Mouse (Mus musculus) forebrain, embryonic 15.5 days (tissue): ENCODE measurements around the gene Abcd3. TPM values are rescaled to one million over a fixed set of nuclear protein-coding genes. Genes with fewer than 3 reads are reported as not detected.
"Not testable (repeated sequence)": the region's sequence is repeated elsewhere in the genome, so short reads cannot be mapped to it uniquely, and the experiment has no call there.

Experiments
- ATAC-seq: fragments of 200-750 bp; cut with Nextera tagmentation; replicated peaks from 2 replicates; pipeline ENCODE4 v1.8.0; 2017; ENCODE audit warnings: mild to moderate bottlenecking, moderate TSS enrichment, moderate library complexity
- H3K27ac ChIP-seq: fragments of 300-500 bp; sonication (generic); replicated peaks from 2 replicates; pipeline ENCODE4 v1.5.1; 2015; ENCODE audit warnings: mild to moderate bottlenecking, inconsistent platforms
- H3K27me3 ChIP-seq: fragments of 300-500 bp; sonication (generic); 2 replicates; pipeline ENCODE4 v1.6.1; 2015; ENCODE audit warnings: inconsistent platforms
- H3K36me3 ChIP-seq: fragments of 300-500 bp; sonication (generic); 2 replicates; pipeline ENCODE4 v1.6.1; 2015; ENCODE audit warnings: mild to moderate bottlenecking, inconsistent platforms
- H3K4me1 ChIP-seq: fragments of 300-500 bp; sonication (generic); 2 replicates; pipeline ENCODE4 v1.6.1; 2015; ENCODE audit warnings: inconsistent platforms
- H3K4me2 ChIP-seq: fragments of 300-500 bp; sonication (generic); replicated peaks from 2 replicates; pipeline ENCODE4 v1.6.1; 2015; ENCODE audit warnings: mild to moderate bottlenecking, inconsistent platforms
- H3K4me3 ChIP-seq: fragments of 300-500 bp; sonication (generic); 2 replicates; pipeline ENCODE4 v1.5.1; 2015; ENCODE audit warnings: mild to moderate bottlenecking, inconsistent platforms
- H3K9ac ChIP-seq: fragments of 300-500 bp; sonication (generic); replicated peaks from 2 replicates; pipeline ENCODE4 v1.6.1; 2015; ENCODE audit warnings: mild to moderate bottlenecking, inconsistent platforms
- H3K9me3 ChIP-seq: fragments of 300-500 bp; sonication (generic); 2 replicates; pipeline ENCODE4 v1.6.1; 2016; ENCODE audit warnings: inconsistent platforms
- WGBS: fragments of 180-500 bp; shearing (Covaris S2); methylation state at CpG from one replicate; pipeline ENCODE4 v1.1.7; 2015; ENCODE audit warnings: mixed read lengths; 5-methylcytosine and 5-hydroxymethylcytosine counted together
- polyA plus RNA-seq: library from polyadenylated mRNA; unstranded; fragments of >200 nt; fragmentation: Nextera tagmentation; extraction: Ambion mirVana; gene quantifications from 2 replicates; pipeline ENCODE4 v1.2.1, GENCODE M21; 2015

Gene Abcd3
- polyA plus RNA-seq, 1 experiment from 2014 or later: 70.3 TPM

DNA sequence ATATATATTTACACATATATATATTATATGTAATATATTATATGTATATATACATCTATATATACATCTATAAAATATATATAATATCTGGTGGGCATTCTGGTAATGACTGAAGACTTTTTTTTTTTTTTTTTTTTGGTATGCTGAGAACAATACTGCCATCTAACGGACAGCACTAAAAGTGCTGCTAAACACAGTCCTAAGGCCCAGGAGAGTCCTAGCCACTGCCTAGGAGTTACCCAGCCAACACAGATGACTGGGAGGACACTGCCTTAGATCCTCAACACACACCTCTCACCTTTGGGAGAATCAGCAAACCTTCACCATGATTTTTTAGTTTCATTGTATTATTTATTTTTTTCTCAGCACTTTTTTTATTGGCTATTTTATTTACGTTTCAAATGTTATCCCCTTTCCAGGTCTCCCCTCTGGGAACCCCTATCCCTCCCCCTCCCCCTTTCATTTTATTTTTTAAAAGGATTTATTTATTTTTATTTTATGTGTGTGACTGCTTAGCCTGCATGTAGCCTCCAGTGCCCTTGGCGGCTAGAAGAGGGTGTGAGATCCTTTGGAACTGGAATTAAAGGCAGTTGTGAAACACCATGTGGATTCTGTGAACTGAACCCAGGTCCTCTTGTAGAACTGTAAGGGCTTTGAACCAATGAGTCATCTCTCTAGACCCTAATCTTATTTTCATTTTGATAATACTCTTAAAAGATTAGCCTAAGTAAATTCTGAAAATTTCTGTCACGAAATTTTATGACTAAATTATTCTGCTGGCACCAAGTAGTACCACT, 52.8 kb downstream of the Abcd3 start:
- Histone ChIP-seq H3K4me1 (no peaks in the 10 kb centered on the region), H3K9ac (no peak overlapping the region), H3K9me3 (no peaks in the 10 kb centered on the region), H3K36me3 (peaks cover 38% of the 10 kb centered on the region), H3K4me2 (no peak overlapping the region), H3K27ac (no peak overlapping the region), H3K4me3 (no peak overlapping the region), H3K27me3 (no peaks in the 10 kb centered on the region)
- 66% methylated on average over 4 of the region's 4 CpGs for WGBS
- no peak; the same call in 1 of the 2 replicates for ATAC-seq

GRCm38 (mm10) chr3:121758373-121758772, 56.7 kb downstream of the Abcd3 start:
- Histone ChIP-seq H3K4me2 (no peak overlapping the region), H3K9ac (no peak overlapping the region), H3K4me3 (no peak overlapping the region), H3K4me1 (peaks cover 13% of the 10 kb centered on the region), H3K27ac (no peak overlapping the region), H3K9me3 (no peaks in the 10 kb centered on the region), H3K36me3 (peaks cover 18% of the 10 kb centered on the region), H3K27me3 (no peaks in the 10 kb centered on the region)
- WGBS: 79% methylated on average over 7 of the region's 7 CpGs
- ATAC-seq: no peak

GRCm38 (mm10) chr3:121755152-121755551, 60.0 kb downstream of the Abcd3 start:
- Histone ChIP-seq H3K27me3 (no peaks in the 10 kb centered on the region), H3K36me3 (peaks cover 12% of the 10 kb centered on the region), H3K9ac (no peak overlapping the region), H3K4me2 (no peak overlapping the region), H3K27ac (peak overlapping the region; percentile 72), H3K4me1 (peaks cover 13% of the 10 kb centered on the region), H3K4me3 (no peak overlapping the region), H3K9me3 (no peaks in the 10 kb centered on the region)
- peak; percentile 89 for ATAC-seq
- 7% methylated on average over 3 of the region's 3 CpGs for WGBS

GRCm38 (mm10) chr3:121754319-121755090, 60.6 kb downstream of the Abcd3 start:
- not testable (repeated sequence) for H3K36me3 ChIP-seq, H3K27me3 ChIP-seq, H3K4me2 ChIP-seq, H3K4me3 ChIP-seq, H3K9ac ChIP-seq, H3K9me3 ChIP-seq
- peak overlapping the region; percentile 72 for H3K27ac ChIP-seq
- H3K4me1 ChIP-seq: peaks cover 13% of the 10 kb centered on the region
- 0 out of 2 replicates have a peak, but pooled peaks have one; percentile 32 for ATAC-seq
- WGBS: 78% methylated on average over 10 of the region's 10 CpGs

DNA sequence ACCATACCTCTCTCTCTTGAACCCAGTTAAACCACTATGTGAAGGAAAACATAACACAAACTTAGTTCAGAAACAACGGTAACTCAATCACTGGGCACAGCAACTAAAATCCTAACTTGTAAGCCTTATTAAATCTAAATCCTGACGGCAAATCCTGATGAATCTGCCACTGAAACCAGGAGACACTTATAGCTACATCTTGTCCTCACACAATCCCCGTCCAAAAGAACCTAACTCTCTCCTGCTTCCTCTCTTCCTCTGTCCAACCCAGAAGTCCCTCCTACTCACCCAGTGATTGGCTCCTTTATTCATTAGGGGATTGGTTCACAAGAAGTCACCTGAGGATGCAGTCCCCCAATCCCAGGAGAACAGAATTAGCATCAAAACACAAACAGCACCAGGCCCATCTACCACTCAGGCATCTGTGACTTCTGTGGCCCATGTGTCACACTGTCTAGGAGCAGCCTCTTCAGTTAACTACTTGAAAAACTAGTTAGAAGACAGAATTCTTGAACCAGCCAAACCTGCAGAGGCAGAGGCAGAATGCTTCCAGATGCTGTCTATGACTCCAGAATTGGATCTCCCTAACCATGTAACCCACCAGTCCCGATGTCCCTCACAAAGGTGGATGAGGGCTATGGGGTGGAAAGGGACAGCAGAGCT, 73.8 kb downstream of the Abcd3 start:
- H3K9me3 ChIP-seq, H3K4me1 ChIP-seq, H3K27ac ChIP-seq, H3K4me3 ChIP-seq, H3K36me3 ChIP-seq, ATAC-seq, H3K9ac ChIP-seq, H3K27me3 ChIP-seq, H3K4me2 ChIP-seq: not testable (repeated sequence)
- WGBS: 87% methylated on average over 4 of the region's 4 CpGs

DNA sequence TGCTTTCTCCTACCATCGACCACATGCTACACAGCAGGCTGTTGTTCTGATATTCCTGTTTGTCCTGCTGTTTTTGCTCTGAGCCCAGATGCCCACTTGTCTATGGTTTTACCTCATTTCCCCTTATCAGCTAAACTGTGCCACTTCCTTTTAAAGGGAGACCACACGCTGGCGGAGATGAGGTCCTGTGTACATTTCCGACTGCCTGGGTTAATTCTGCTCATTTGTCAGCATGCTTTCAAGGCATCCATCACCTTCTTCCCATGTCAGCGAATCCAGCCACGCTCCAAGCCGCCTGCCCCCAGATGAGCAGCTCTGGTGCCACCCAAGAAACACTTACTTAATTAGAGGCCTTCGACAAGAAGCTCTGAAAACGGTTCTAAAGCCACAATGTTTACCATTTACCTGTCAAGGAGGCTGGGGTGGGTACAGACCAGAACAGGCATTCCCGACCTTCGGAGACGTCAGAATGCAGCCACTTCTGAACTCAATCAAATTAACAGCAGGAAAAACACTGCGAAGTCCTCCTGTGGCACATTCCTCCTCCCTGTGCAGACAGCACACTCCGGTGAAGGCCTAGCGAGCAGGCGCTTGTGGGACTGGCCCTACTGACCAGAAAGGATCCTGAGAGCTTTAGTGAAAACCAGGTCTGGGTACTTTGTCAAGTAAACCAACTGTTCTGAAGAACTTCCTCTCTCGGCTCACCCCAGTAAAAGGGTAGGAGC, 75.5 kb downstream of the Abcd3 start:
- H3K9ac ChIP-seq: no peak overlapping the region
- 72% methylated on average over 17 of the region's 17 CpGs for WGBS
- H3K27ac ChIP-seq: no peak overlapping the region
- H3K36me3 ChIP-seq: no peaks in the 10 kb centered on the region
- no peak overlapping the region for H3K4me3 ChIP-seq
- H3K27me3 ChIP-seq: no peaks in the 10 kb centered on the region
- no peak overlapping the region for H3K4me2 ChIP-seq
- no peaks in the 10 kb centered on the region for H3K9me3 ChIP-seq
- peaks cover 8% of the 10 kb centered on the region for H3K4me1 ChIP-seq
- ATAC-seq: no peak

DNA sequence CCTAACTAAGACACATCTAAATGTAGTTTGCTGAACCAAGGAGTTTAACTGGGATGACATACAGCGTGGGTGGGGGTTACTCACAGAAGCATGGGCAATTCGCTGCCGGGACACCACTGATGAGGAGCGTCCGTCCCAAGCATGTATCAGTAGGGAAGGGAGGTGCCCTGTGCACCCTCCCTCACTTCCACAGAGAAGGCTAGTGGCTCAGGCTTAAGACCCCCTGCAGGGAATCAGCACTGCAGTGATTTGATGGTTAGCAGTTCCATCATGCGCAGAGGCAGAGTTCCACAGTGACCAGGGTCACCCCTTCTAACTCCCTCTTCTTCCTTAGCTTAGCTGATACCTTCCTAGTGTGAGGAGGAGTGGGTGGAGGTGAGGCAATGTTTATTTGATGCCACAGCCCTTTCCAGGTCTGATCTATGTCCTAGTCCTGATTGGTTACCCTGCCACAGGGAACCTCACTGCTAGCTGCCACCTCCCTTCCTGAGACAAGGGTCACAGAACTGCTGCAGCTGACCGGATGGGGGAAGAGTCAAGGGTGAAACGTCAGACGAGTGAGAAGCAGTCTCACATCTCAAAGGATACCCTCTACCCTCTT, 76.3 kb downstream of the Abcd3 start:
- ATAC-seq: no peak
- Histone ChIP-seq H3K36me3 (0 out of 2 replicates have a peak, but pooled peaks cover 6% of the 10 kb centered on the region), H3K9ac (no peak overlapping the region), H3K4me3 (no peak overlapping the region), H3K4me2 (no peak overlapping the region), H3K27me3 (no peaks in the 10 kb centered on the region), H3K27ac (no peak overlapping the region), H3K4me1 (peaks cover 8% of the 10 kb centered on the region), H3K9me3 (no peaks in the 10 kb centered on the region)
- 86% methylated on average over 9 of the region's 9 CpGs for WGBS

- Histone ChIP-seq H3K27ac (no peak overlapping the region), H3K9ac (no peak overlapping the region), H3K27me3 (no peaks in the 10 kb centered on the region), H3K4me2 (no peak overlapping the region), H3K9me3 (no peaks in the 10 kb centered on the region), H3K36me3 (0 out of 2 replicates have a peak, but pooled peaks cover 6% of the 10 kb centered on the region), H3K4me1 (peaks cover 8% of the 10 kb centered on the region), H3K4me3 (no peak overlapping the region)
- ATAC-seq: no peak
- 73% methylated on average over 2 of the region's 2 CpGs for WGBS
Observed at GRCm38 (mm10) chr3:121737901-121738300, 77.2 kb downstream of the Abcd3 start.

- ATAC-seq: no peak
- Histone ChIP-seq H3K9ac (no peak overlapping the region), H3K36me3 (0 out of 2 replicates have a peak, but pooled peaks cover 6% of the 10 kb centered on the region), H3K9me3 (no peaks in the 10 kb centered on the region), H3K4me1 (peaks cover 8% of the 10 kb centered on the region), H3K27ac (no peak overlapping the region), H3K4me3 (no peak overlapping the region), H3K4me2 (no peak overlapping the region), H3K27me3 (no peaks in the 10 kb centered on the region)
- 10% methylated on average over 1 of the region's 1 CpGs for WGBS
Observed at GRCm38 (mm10) chr3:121737453-121737852, 77.6 kb downstream of the Abcd3 start.

- Histone ChIP-seq H3K4me2 (no peak overlapping the region; the same call in 1 of the 2 replicates), H3K9ac (no peak overlapping the region), H3K9me3 (no peaks in the 10 kb centered on the region), H3K4me1 (peaks cover 8% of the 10 kb centered on the region), H3K36me3 (0 out of 2 replicates have a peak, but pooled peaks cover 6% of the 10 kb centered on the region), H3K27me3 (no peaks in the 10 kb centered on the region), H3K4me3 (no peak overlapping the region), H3K27ac (peak overlapping the region; percentile 70)
- peak; percentile 95 for ATAC-seq
- WGBS: 21% methylated on average over 18 of the region's 18 CpGs
Observed at GRCm38 (mm10) chr3:121736025-121736744, 78.9 kb downstream of the Abcd3 start.

GRCm38 (mm10) chr3:121735542-121735941, 79.6 kb downstream of the Abcd3 start:
- Histone ChIP-seq H3K4me2 (no peak overlapping the region), H3K4me3 (no peak overlapping the region), H3K4me1 (peaks cover 8% of the 10 kb centered on the region), H3K9me3 (no peaks in the 10 kb centered on the region), H3K27me3 (no peaks in the 10 kb centered on the region), H3K9ac (no peak overlapping the region), H3K36me3 (0 out of 2 replicates have a peak, but pooled peaks cover 6% of the 10 kb centered on the region), H3K27ac (peak overlapping the region; percentile 70)
- 80% methylated on average over 7 of the region's 7 CpGs for WGBS
- no peak for ATAC-seq
